Mouse (Mus musculus) embryonic facial prominence, embryonic 10.5 days (tissue): ENCODE measurements at regions not wholly inside any gene's neighbourhood (a gene's known extent, or its start where the extent isn't known, plus 50 kb on each side); places are given as distances from the start of the nearest gene placed in this dataset.
"Not testable (repeated sequence)": the region's sequence is repeated elsewhere in the genome, so short reads cannot be mapped to it uniquely, and the experiment has no call there.

Experiments used
- DNase-seq: peaks from one replicate; pipeline ENCODE4 v3.0.0-alpha.2; 2017; ENCODE audit warnings: low spot score
- H3K27ac ChIP-seq: fragments of 300-500 bp; sonication (generic); replicated peaks from 2 replicates; pipeline ENCODE4 v1.5.1; 2016; ENCODE audit warnings: mild to moderate bottlenecking
- H3K27me3 ChIP-seq: fragments of 300-500 bp; sonication (generic); replicated peaks from 2 replicates; pipeline ENCODE4 v1.6.1; 2016; ENCODE audit warnings: low read depth, mild to moderate bottlenecking; ENCODE audit not compliant: poor library complexity, severe bottlenecking
- H3K36me3 ChIP-seq: fragments of 300-500 bp; sonication (generic); replicated peaks from 2 replicates; pipeline ENCODE4 v1.6.1; 2016; ENCODE audit warnings: mild to moderate bottlenecking, moderate library complexity
- H3K4me1 ChIP-seq: fragments of 300-500 bp; sonication (generic); 2 replicates; pipeline ENCODE4 v1.6.1; 2016
- H3K4me3 ChIP-seq: fragments of 300-500 bp; sonication (generic); 2 replicates; pipeline ENCODE4 v1.5.1; 2016; ENCODE audit warnings: mild to moderate bottlenecking, moderate library complexity
- H3K9me3 ChIP-seq: fragments of 300-500 bp; sonication (generic); 2 replicates; pipeline ENCODE4 v1.6.1; 2016; ENCODE audit warnings: mild to moderate bottlenecking
- WGBS: fragments of 180-500 bp; shearing (Covaris S2); methylation state at CpG from one replicate; pipeline ENCODE4 v1.1.7; 2016; 5-methylcytosine and 5-hydroxymethylcytosine counted together

- H3K4me1 ChIP-seq: peaks cover 7% of the 10 kb centered on the region; the same call in 1 of the 2 replicates
- H3K36me3 ChIP-seq: no peaks in the 10 kb centered on the region
- no peaks in the 10 kb centered on the region for H3K9me3 ChIP-seq
- no peak overlapping the region for H3K27ac ChIP-seq
- 86% methylated on average over 2 of the region's 2 CpGs for WGBS
- H3K27me3 ChIP-seq: no peaks in the 10 kb centered on the region
- no peak for DNase-seq
- H3K4me3 ChIP-seq: no peak overlapping the region
These were observed 56.3 kb downstream of the Mterf1b start for GRCm38 (mm10) chr5:4248422-4248821.

GRCm38 (mm10) chr5:4254280-4254679, 62.1 kb downstream of the Mterf1b start:
- H3K4me1 ChIP-seq, H3K27ac ChIP-seq, H3K27me3 ChIP-seq, H3K9me3 ChIP-seq, H3K36me3 ChIP-seq, H3K4me3 ChIP-seq, DNase-seq: not testable (repeated sequence)
- WGBS: 89% methylated on average over 5 of the region's 5 CpGs

- peaks cover 8% of the 10 kb centered on the region for H3K4me1 ChIP-seq
- no peak overlapping the region for H3K4me3 ChIP-seq
- 45% methylated on average over 12 of the region's 12 CpGs for WGBS
- H3K27ac ChIP-seq: no peak overlapping the region
- H3K27me3 ChIP-seq: no peaks in the 10 kb centered on the region
- peak; percentile 28 for DNase-seq
- H3K36me3 ChIP-seq: no peaks in the 10 kb centered on the region
- H3K9me3 ChIP-seq: no peaks in the 10 kb centered on the region
These were observed 65.0 kb downstream of the Mterf1b start for GRCm38 (mm10) chr5:4257048-4257750.

- Histone ChIP-seq H3K9me3 (no peaks in the 10 kb centered on the region), H3K27ac (no peak overlapping the region), H3K4me1 (peaks cover 8% of the 10 kb centered on the region), H3K36me3 (no peaks in the 10 kb centered on the region), H3K27me3 (no peaks in the 10 kb centered on the region), H3K4me3 (no peak overlapping the region)
- DNase-seq: no peak
- WGBS: 90% methylated on average over 4 of the region's 4 CpGs
These were observed 67.1 kb downstream of the Mterf1b start for GRCm38 (mm10) chr5:4259260-4259659.

- no peaks in the 10 kb centered on the region for H3K9me3 ChIP-seq
- H3K4me1 ChIP-seq: peaks cover under 1% of the 10 kb centered on the region
- no peak overlapping the region for H3K27ac ChIP-seq
- 98% methylated on average over 1 of the region's 1 CpGs for WGBS
- no peak overlapping the region for H3K4me3 ChIP-seq
- H3K27me3 ChIP-seq: no peaks in the 10 kb centered on the region
- DNase-seq: no peak
- no peaks in the 10 kb centered on the region for H3K36me3 ChIP-seq
These were observed 70.5 kb downstream of the Mterf1b start for GRCm38 (mm10) chr5:4262666-4263065.

- no peak overlapping the region for H3K4me3 ChIP-seq
- no peaks in the 10 kb centered on the region for H3K36me3 ChIP-seq
- no peaks in the 10 kb centered on the region for H3K27me3 ChIP-seq
- 73% methylated on average over 5 of the region's 5 CpGs for WGBS
- H3K9me3 ChIP-seq: no peaks in the 10 kb centered on the region
- no peak overlapping the region for H3K27ac ChIP-seq
- peak; percentile 16 for DNase-seq
- no peaks in the 10 kb centered on the region for H3K4me1 ChIP-seq
These were observed 71.5 kb downstream of the Mterf1b start for GRCm38 (mm10) chr5:4263560-4264160.

GRCm38 (mm10) chr5:4267717-4268116, 75.5 kb downstream of the Mterf1b start:
- Histone ChIP-seq H3K27ac (no peak overlapping the region), H3K9me3 (no peaks in the 10 kb centered on the region), H3K36me3 (no peaks in the 10 kb centered on the region), H3K4me1 (no peaks in the 10 kb centered on the region), H3K4me3 (no peak overlapping the region), H3K27me3 (no peaks in the 10 kb centered on the region)
- WGBS: 89% methylated on average over 2 of the region's 2 CpGs
- DNase-seq: no peak

GRCm38 (mm10) chr5:4273001-4273400, 80.8 kb downstream of the Mterf1b start:
- Histone ChIP-seq H3K4me1 (no peaks in the 10 kb centered on the region), H3K27ac (no peak overlapping the region), H3K9me3 (no peaks in the 10 kb centered on the region), H3K27me3 (no peaks in the 10 kb centered on the region), H3K4me3 (no peak overlapping the region), H3K36me3 (no peaks in the 10 kb centered on the region)
- 86% methylated on average over 5 of the region's 5 CpGs for WGBS
- no peak for DNase-seq

GRCm38 (mm10) chr5:4303616-4304015, 111.4 kb downstream of the Mterf1b start:
- H3K4me3 ChIP-seq: no peak overlapping the region
- no peaks in the 10 kb centered on the region for H3K27me3 ChIP-seq
- WGBS: 10% methylated on average over 4 of the region's 4 CpGs

GRCm38 (mm10) chr5:4304201-4304600, 112.0 kb downstream of the Mterf1b start:
- Histone ChIP-seq H3K9me3 (no peaks in the 10 kb centered on the region), H3K4me3 (no peak overlapping the region), H3K27ac (no peak overlapping the region), H3K36me3 (no peaks in the 10 kb centered on the region), H3K27me3 (no peaks in the 10 kb centered on the region), H3K4me1 (peaks cover 16% of the 10 kb centered on the region)
- 46% methylated on average over 5 of the region's 5 CpGs for WGBS
- DNase-seq: no peak

More at GRCm38 (mm10) chr5:4303616-4304015, 111.4 kb downstream of the Mterf1b start:
- Histone ChIP-seq H3K36me3 (no peaks in the 10 kb centered on the region), H3K27ac (no peak overlapping the region), H3K4me1 (peaks cover 16% of the 10 kb centered on the region), H3K9me3 (no peaks in the 10 kb centered on the region)
- DNase-seq: no peak

GRCm38 (mm10) chr5:4308514-4308913, 116.3 kb downstream of the Mterf1b start:
- no peaks in the 10 kb centered on the region for H3K36me3 ChIP-seq
- H3K9me3 ChIP-seq: no peaks in the 10 kb centered on the region
- no peak overlapping the region for H3K4me3 ChIP-seq
- WGBS: 84% methylated on average over 5 of the region's 5 CpGs
- peaks cover 20% of the 10 kb centered on the region for H3K4me1 ChIP-seq
- H3K27ac ChIP-seq: no peak overlapping the region
- no peaks in the 10 kb centered on the region for H3K27me3 ChIP-seq
- DNase-seq: no peak

GRCm38 (mm10) chr5:4311169-4311568, 119.0 kb downstream of the Mterf1b start:
- WGBS: 69% methylated on average over 4 of the region's 4 CpGs
- H3K27me3 ChIP-seq: no peaks in the 10 kb centered on the region
- H3K36me3 ChIP-seq: no peaks in the 10 kb centered on the region
- no peak overlapping the region for H3K4me3 ChIP-seq
- no peak for DNase-seq
- no peak overlapping the region for H3K27ac ChIP-seq
- H3K4me1 ChIP-seq: peaks cover 7% of the 10 kb centered on the region; the same call in 1 of the 2 replicates
- no peaks in the 10 kb centered on the region for H3K9me3 ChIP-seq

- DNase-seq: no peak
These were observed 119.4 kb downstream of the Mterf1b start for GRCm38 (mm10) chr5:4311599-4311998.

More at GRCm38 (mm10) chr5:4311599-4311998, 119.4 kb downstream of the Mterf1b start:
- Histone ChIP-seq H3K27ac (no peak overlapping the region), H3K36me3 (no peaks in the 10 kb centered on the region), H3K9me3 (no peaks in the 10 kb centered on the region), H3K27me3 (no peaks in the 10 kb centered on the region), H3K4me3 (no peak overlapping the region), H3K4me1 (peaks cover 7% of the 10 kb centered on the region; the same call in 1 of the 2 replicates)
- WGBS: 59% methylated on average over 4 of the region's 4 CpGs
